Mouse (Mus musculus) olfactory bulb, adult 2 months (tissue): ENCODE data around the gene Fbxl16.

Source experiments
- CTCF ChIP-seq: fragments of 200-500 bp; IDR thresholded peaks from 2 replicates; pipeline ENCODE4 v1.5.1; 2012; ENCODE audit warnings: low read depth, mild to moderate bottlenecking, low read length, moderate library complexity; ENCODE audit not compliant: insufficient read depth
- POLR2A ChIP-seq: fragments of 200-500 bp; IDR thresholded peaks from 2 replicates; pipeline ENCODE4 v1.6.1; 2012; ENCODE audit warnings: mild to moderate bottlenecking, low read depth, low read length, moderate library complexity; ENCODE audit not compliant: insufficient read depth

GRCm38 (mm10) chr17:25863681-25864080 is 54.8 kb downstream of the Fbxl16 start:
- TF ChIP-seq POLR2A: no peak
- no peak for TF ChIP-seq CTCF
